Mouse (Mus musculus) CH12.LX (cell line): ENCODE measurements around the gene Lrp5.

Experiments
- CHD1 ChIP-seq: IDR thresholded peaks from 2 replicates; pipeline ENCODE4 v1.6.1; 2012; ENCODE audit warnings: low read depth, low read length, improper control_type of control experiment, inconsistent platforms
- CHD2 ChIP-seq: IDR thresholded peaks from 2 replicates; pipeline ENCODE4 v1.6.1; 2011; ENCODE audit warnings: low read length, improper control_type of control experiment
- CTCF ChIP-seq, 2 experiments: IDR thresholded peaks in 1 of 2; conservative IDR thresholded peaks in 1 of 2; 2 replicates each; pipeline ENCODE4 v1.5.1; 2011 to 2012; ENCODE audit warnings: low read depth in 2 of 2, low read length in 2 of 2, improper control_type of control experiment in 1 of 2, inconsistent platforms in 1 of 2, mild to moderate bottlenecking in 1 of 2, moderate library complexity in 1 of 2
- MAX ChIP-seq: IDR thresholded peaks from 2 replicates; pipeline ENCODE4 v1.6.1; 2011; ENCODE audit warnings: low read length, improper control_type of control experiment
- POLR2A ChIP-seq: IDR thresholded peaks from 2 replicates; pipeline ENCODE4 v1.6.1; 2011; ENCODE audit warnings: low read depth, mild to moderate bottlenecking, improper control_type of control experiment, low read length
- RAD21 ChIP-seq: IDR thresholded peaks from 2 replicates; pipeline ENCODE4 v1.6.1; 2011; ENCODE audit warnings: low read depth, mild to moderate bottlenecking, low read length, improper control_type of control experiment, moderate library complexity
- USF1 ChIP-seq: IDR thresholded peaks from 2 replicates; pipeline ENCODE4 v1.6.1; 2014; ENCODE audit warnings: low read depth, mild to moderate bottlenecking, inconsistent platforms, low read length, improper control_type of control experiment

GRCm38 (mm10) chr19:3698035-3698434 lies 11.7 kb upstream of the Lrp5 start:
- TF ChIP-seq POLR2A (no peak), CHD1 (no peak), CHD2 (no peak), RAD21 (no peak), USF1 (no peak), CTCF (conservative IDR thresholded peaks at IDR 0.05 in 1 of 2, IDR thresholded peaks at IDR 0.05 in 1 of 2; ENCODE audit: low read depth in 2 of 2, low read length in 2 of 2) (no peak), MAX (no peak)
